Mouse (Mus musculus) heart, postnatal 36 days (tissue): ENCODE data around the gene Dnajb8. TPM values are rescaled to one million over a fixed set of nuclear protein-coding genes. Genes with fewer than 3 reads are reported as not detected.

Experiments
- DNase-seq, 2 experiments: peaks; one replicate each; pipeline ENCODE4 v3.0.0; 2021 to 2022
- intact Hi-C: fragments of 180-260 bp; cut with DNase I; formaldehyde crosslinking; loops from one replicate; pipeline ENCODE4 v1.15.1; 2025
- total RNA-seq, 2 experiments: library from RNA; stranded (reverse); gene quantifications; 2 replicates each; pipeline ENCODE4 v1.2.3; 2021

Dnajb8 gene
- total RNA-seq, result not detected

GRCm38 (mm10) chr6:88221968-88222367, at the start of gene Dnajb8:
Gene Dnajb8 (plus strand): TSS chr6:88222268.
- intact Hi-C loops, result no loop called here
- no peak for DNase-seq

- no peak for DNase-seq
- intact Hi-C loops, result no loop called here
These were observed 47.9 kb upstream of the Dnajb8 start for GRCm38 (mm10) chr6:88174191-88174590.

GRCm38 (mm10) chr6:88174676-88175075, 47.4 kb upstream of the Dnajb8 start:
- DNase-seq, result no peak
- intact Hi-C loops, result no loop called here

- DNase-seq, result no peak
These were observed 37.4 kb upstream of the Dnajb8 start for GRCm38 (mm10) chr6:88184671-88185070.

GRCm38 (mm10) chr6:88188148-88188547, 33.9 kb upstream of the Dnajb8 start:
- no peak for DNase-seq
- intact Hi-C loops, result loop anchor here (2.0 kb wide), 1 partner anchor 313 kb away; no protein-coding TSS in a partner anchor

More at GRCm38 (mm10) chr6:88184671-88185070, 37.4 kb upstream of the Dnajb8 start:
- intact Hi-C loops, result no loop called here

- intact Hi-C loops, result loop anchor here (1.0 to 5.0 kb wide), 7 partner anchors 52 to 311 kb away; no protein-coding TSS in a partner anchor
- peak; percentile 86 for DNase-seq
These were observed 32.6 kb upstream of the Dnajb8 start for GRCm38 (mm10) chr6:88189312-88190042.

GRCm38 (mm10) chr6:88190043-88190309, 32.1 kb upstream of the Dnajb8 start:
- intact Hi-C loops, result loop anchor here (5.0 kb wide), 3 partner anchors 53 to 297 kb away; no protein-coding TSS in a partner anchor
- DNase-seq, result no peak

- intact Hi-C loops, result loop anchor here (5.0 kb wide), 3 partner anchors 53 to 297 kb away; no protein-coding TSS in a partner anchor
- DNase-seq, result peak in 1 of 2 experiments; percentile 10
These were observed 31.6 kb upstream of the Dnajb8 start for GRCm38 (mm10) chr6:88190310-88191023.

- no peak for DNase-seq
- intact Hi-C loops, result loop anchor here (5.0 kb wide), 3 partner anchors 54 to 296 kb away; no protein-coding TSS in a partner anchor
These were observed 31.1 kb upstream of the Dnajb8 start for GRCm38 (mm10) chr6:88191024-88191365.

GRCm38 (mm10) chr6:88191411-88192070, 30.5 kb upstream of the Dnajb8 start:
- intact Hi-C loops, result loop anchor here (5.0 kb wide), 3 partner anchors 54 to 296 kb away; no protein-coding TSS in a partner anchor
- DNase-seq, result no peak

GRCm38 (mm10) chr6:88192756-88193155, 29.3 kb upstream of the Dnajb8 start:
- no peak for DNase-seq
- intact Hi-C loops, result loop anchor here (5.0 kb wide), 3 partner anchors 55 to 295 kb away; no protein-coding TSS in a partner anchor

GRCm38 (mm10) chr6:88193433-88194052, 28.5 kb upstream of the Dnajb8 start, which contains the start of gene Gata2:
Gene Gata2 (plus strand): TSS chr6:88193891.
- intact Hi-C loops, result loop anchor here (5.0 kb wide), 3 partner anchors 56 to 294 kb away; no protein-coding TSS in a partner anchor
- peak in 1 of 2 experiments; percentile 59 for DNase-seq

GRCm38 (mm10) chr6:88194053-88194977, 27.8 kb upstream of the Dnajb8 start:
- intact Hi-C loops, result loop anchor here (5.0 kb wide), 3 partner anchors 57 to 293 kb away; no protein-coding TSS in a partner anchor
- peak; percentile 6 to 66 for DNase-seq

GRCm38 (mm10) chr6:88194978-88195325, 27.1 kb upstream of the Dnajb8 start:
- intact Hi-C loops, result loop anchor here (5.0 kb wide), 4 partner anchors 48 to 292 kb away; no protein-coding TSS in a partner anchor
- peak; percentile 3 to 24 for DNase-seq

- intact Hi-C loops, result loop anchor here (5.0 kb wide), 1 partner anchor 49 kb away; no protein-coding TSS in a partner anchor
- peak; percentile 24 to 43 for DNase-seq
These were observed 25.9 kb upstream of the Dnajb8 start for GRCm38 (mm10) chr6:88196054-88196732.

- intact Hi-C loops, result loop anchor here (5.0 kb wide), 1 partner anchor 50 kb away; no protein-coding TSS in a partner anchor
These were observed 25.2 kb upstream of the Dnajb8 start for GRCm38 (mm10) chr6:88196733-88197312.

GRCm38 (mm10) chr6:88197313-88198069, 24.6 kb upstream of the Dnajb8 start:
- intact Hi-C loops, result loop anchor here (5.0 kb wide), 1 partner anchor 50 kb away; no protein-coding TSS in a partner anchor
- DNase-seq, result peak; percentile 62 to 70

More at GRCm38 (mm10) chr6:88196733-88197312, 25.2 kb upstream of the Dnajb8 start:
- no peak for DNase-seq
